Mouse (Mus musculus): ENCODE measurements around the gene Hist2h3c2.

DNA sequence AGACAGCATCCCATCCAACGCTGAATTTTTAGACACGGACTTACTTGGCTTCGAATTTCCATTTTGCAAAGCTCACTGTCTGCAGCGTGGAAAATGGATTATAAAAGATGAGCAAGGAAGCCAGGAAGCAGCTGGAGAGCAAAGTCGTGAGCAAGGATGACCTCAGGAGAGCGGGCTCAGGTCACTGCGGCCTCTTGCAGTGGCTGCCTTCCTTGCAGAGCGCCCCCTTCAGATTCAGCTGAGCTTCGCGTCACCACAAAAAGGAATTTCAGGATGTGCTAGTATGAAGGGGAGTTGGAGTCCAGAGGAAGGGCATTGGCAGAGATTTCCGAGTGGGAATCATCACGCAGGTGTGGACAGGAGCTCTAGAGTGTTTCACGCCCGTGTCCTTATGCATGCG lies 29.7 kb downstream of the Hist2h3c2 start:
- TF ChIP-seq CTCF (IDR thresholded peaks at IDR 0.05; ENCODE audit: borderline replicate concordance, insufficient read depth, low read length) (peak; percentile 29; the same call in 1 of the 2 replicates), POLR2A (IDR thresholded peaks at IDR 0.05; ENCODE audit: low read depth, low read length) (no peak)
